Mouse (Mus musculus) liver, embryonic 12.5 days (tissue): ENCODE data around the gene Ptrhd1. TPM values are rescaled to one million over a fixed set of nuclear protein-coding genes. Genes with fewer than 3 reads are reported as not detected.

Experiments
- ATAC-seq: fragments of 200-750 bp; cut with Nextera tagmentation; 2 replicates; pipeline ENCODE4 v1.8.0; 2017; ENCODE audit warnings: moderate number of reproducible peaks, mild to moderate bottlenecking, moderate library complexity
- H3K27ac ChIP-seq: fragments of 300-500 bp; sonication (generic); 2 replicates; pipeline ENCODE4 v1.5.1; 2016; ENCODE audit warnings: mild to moderate bottlenecking
- H3K27me3 ChIP-seq: fragments of 300-500 bp; sonication (generic); replicated peaks from 2 replicates; pipeline ENCODE4 v1.6.1; 2016; ENCODE audit warnings: mild to moderate bottlenecking, moderate library complexity
- H3K36me3 ChIP-seq: fragments of 300-500 bp; sonication (generic); 2 replicates; pipeline ENCODE4 v1.6.1; 2016; ENCODE audit warnings: mild to moderate bottlenecking, moderate library complexity
- H3K4me1 ChIP-seq: fragments of 300-500 bp; sonication (generic); 2 replicates; pipeline ENCODE4 v1.6.1; 2016
- H3K4me2 ChIP-seq: fragments of 300-500 bp; sonication (generic); 2 replicates; pipeline ENCODE4 v1.6.1; 2016; ENCODE audit warnings: mild to moderate bottlenecking, moderate library complexity
- H3K4me3 ChIP-seq: fragments of 300-500 bp; sonication (generic); 2 replicates; pipeline ENCODE4 v1.5.1; 2016; ENCODE audit warnings: mild to moderate bottlenecking, moderate library complexity
- H3K9ac ChIP-seq: fragments of 300-500 bp; sonication (generic); 2 replicates; pipeline ENCODE4 v1.6.1; 2016; ENCODE audit warnings: mild to moderate bottlenecking, moderate library complexity
- H3K9me3 ChIP-seq: fragments of 300-500 bp; sonication (generic); replicated peaks from 2 replicates; pipeline ENCODE4 v1.6.1; 2016; ENCODE audit warnings: mild to moderate bottlenecking, moderate library complexity
- WGBS: fragments of 180-500 bp; shearing (Covaris S2); methylation state at CpG from one replicate; pipeline ENCODE4 v1.1.7; 2016; ENCODE audit not compliant: insufficient replicate concordance; 5-methylcytosine and 5-hydroxymethylcytosine counted together
- polyA plus RNA-seq: library from polyadenylated mRNA; unstranded; fragments of >200 nt; fragmentation: Nextera tagmentation; extraction: Ambion mirVana; gene quantifications from 2 replicates; pipeline ENCODE4 v1.2.1, GENCODE M21; 2016

Ptrhd1 gene
- polyA plus RNA-seq, result 3.5 and 4.0 TPM in 2 replicates

GRCm38 (mm10) chr12:4233572-4234508 is at the start of gene Ptrhd1, which contains the start of gene Cenpo:
TSS of gene Ptrhd1 (plus strand) at chr12:4234027.
TSS of gene Cenpo (minus strand) at chr12:4234294.
- Histone ChIP-seq H3K4me1 (peaks cover 21% of the 10 kb centered on the region), H3K9me3 (no peaks in the 10 kb centered on the region), H3K27ac (peak within 1 kb of the TSS; percentile 93), H3K4me3 (peak within 1 kb of the TSS; percentile 79), H3K27me3 (no peaks in the 10 kb centered on the region), H3K9ac (peak within 1 kb of the TSS; percentile 78), H3K36me3 (peaks cover 49% of the 10 kb centered on the region), H3K4me2 (peak within 1 kb of the TSS; percentile 76)
- under 1% methylated on average over 50 of the region's 50 CpGs for whole genome bisulfite sequencing
- peak; percentile 95 for ATAC-seq

DNA sequence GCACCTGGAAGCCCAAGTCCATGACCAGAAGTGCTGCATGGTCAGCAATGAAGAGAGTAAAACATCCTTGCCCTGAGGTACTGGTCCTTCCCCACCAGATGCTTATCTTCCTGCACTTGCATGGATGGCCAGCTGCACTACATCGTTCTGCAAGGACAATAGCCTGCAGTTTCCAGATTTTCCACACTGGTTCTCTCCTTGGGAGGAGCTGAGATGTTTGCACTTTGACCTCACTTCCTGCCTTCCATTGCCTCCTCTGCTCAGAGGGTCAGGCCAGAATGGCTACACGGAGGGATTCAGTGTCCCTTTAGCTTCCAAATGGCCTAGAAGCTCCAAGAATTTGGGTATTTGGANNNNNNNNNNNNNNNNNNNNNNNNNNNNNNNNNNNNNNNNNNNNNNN is 49.2 kb upstream of the Ptrhd1 start:
- no peak overlapping the region for H3K27ac ChIP-seq
- H3K36me3 ChIP-seq, result no peaks in the 10 kb centered on the region
- H3K4me2 ChIP-seq, result no peak overlapping the region
- 36% methylated on average over 2 of the region's 2 CpGs for WGBS
- no peaks in the 10 kb centered on the region for H3K27me3 ChIP-seq
- no peak for ATAC-seq
- peaks cover 6% of the 10 kb centered on the region; the same call in 1 of the 2 replicates for H3K4me1 ChIP-seq
- H3K9ac ChIP-seq, result no peak overlapping the region
- H3K4me3 ChIP-seq, result no peak overlapping the region
- no peaks in the 10 kb centered on the region for H3K9me3 ChIP-seq

DNA sequence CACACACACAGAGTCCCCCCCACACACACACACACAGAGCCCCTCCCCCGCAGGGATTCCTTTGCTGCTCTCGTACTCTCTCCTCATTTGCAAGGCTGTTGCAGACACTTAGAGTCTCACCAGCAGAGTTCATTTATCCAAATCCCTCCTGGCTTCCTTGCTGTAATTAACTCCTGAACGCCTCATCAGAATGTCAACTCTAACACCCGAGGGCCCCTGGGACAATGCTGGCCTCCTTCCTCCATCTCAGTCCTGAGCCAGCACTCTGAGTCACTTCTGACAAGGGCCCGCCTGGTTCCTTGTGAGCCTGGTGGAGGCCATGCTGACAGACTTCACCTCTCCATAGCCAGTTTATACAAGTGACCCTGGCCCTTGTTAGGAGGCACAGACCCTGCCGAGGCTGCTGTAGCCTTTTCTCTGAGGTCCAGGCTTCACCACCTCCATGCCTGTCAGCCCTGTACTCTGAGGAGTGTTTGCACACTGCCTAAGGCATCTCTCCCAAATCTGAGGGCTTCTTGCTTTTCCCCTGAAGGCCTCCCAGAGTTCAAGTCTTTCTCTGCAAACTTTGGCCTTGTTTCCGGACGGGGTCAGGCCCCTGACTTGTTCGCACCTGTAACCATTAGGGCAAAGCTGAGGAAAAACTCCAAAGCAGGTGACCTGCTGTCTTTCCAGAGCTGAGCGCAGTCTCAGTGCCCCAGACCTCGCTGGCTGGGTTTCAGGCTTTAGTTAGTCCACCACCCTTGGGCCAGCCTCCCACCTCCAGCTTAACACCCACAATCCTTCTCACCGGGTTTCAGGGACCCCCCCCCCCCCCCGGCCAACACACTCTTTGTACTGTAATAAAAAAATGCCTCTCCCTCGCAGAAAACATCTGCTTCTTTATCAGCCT is 45.4 kb upstream of the Ptrhd1 start:
- Histone ChIP-seq H3K9ac (no peak overlapping the region), H3K4me3 (no peak overlapping the region), H3K9me3 (no peaks in the 10 kb centered on the region), H3K4me2 (no peak overlapping the region), H3K27ac (no peak overlapping the region), H3K4me1 (peaks cover 6% of the 10 kb centered on the region; the same call in 1 of the 2 replicates), H3K36me3 (no peaks in the 10 kb centered on the region), H3K27me3 (no peaks in the 10 kb centered on the region)
- WGBS, result 43% methylated on average over 14 of the region's 14 CpGs
- 0 out of 2 replicates have a peak, but pooled peaks have one; percentile 42 for ATAC-seq

- H3K4me1 ChIP-seq, result peaks cover 6% of the 10 kb centered on the region; the same call in 1 of the 2 replicates
- ATAC-seq, result no peak
- no peak overlapping the region for H3K4me2 ChIP-seq
- H3K27ac ChIP-seq, result no peak overlapping the region
- H3K36me3 ChIP-seq, result no peaks in the 10 kb centered on the region
- H3K9ac ChIP-seq, result no peak overlapping the region
- H3K4me3 ChIP-seq, result no peak overlapping the region
- H3K9me3 ChIP-seq, result no peaks in the 10 kb centered on the region
- H3K27me3 ChIP-seq, result no peaks in the 10 kb centered on the region
- WGBS, result 34% methylated on average over 5 of the region's 5 CpGs
Observed at GRCm38 (mm10) chr12:4189060-4189447, 44.8 kb upstream of the Ptrhd1 start.

- no peak for ATAC-seq
- no peak overlapping the region for H3K4me2 ChIP-seq
- H3K9ac ChIP-seq, result no peak overlapping the region
- H3K27me3 ChIP-seq, result no peaks in the 10 kb centered on the region
- 76% methylated on average over 6 of the region's 6 CpGs for WGBS
- H3K27ac ChIP-seq, result no peak overlapping the region; the same call in 1 of the 2 replicates
- no peak overlapping the region for H3K4me3 ChIP-seq
- no peaks in the 10 kb centered on the region for H3K36me3 ChIP-seq
- peaks cover 6% of the 10 kb centered on the region; the same call in 1 of the 2 replicates for H3K4me1 ChIP-seq
- H3K9me3 ChIP-seq, result no peaks in the 10 kb centered on the region
Observed at GRCm38 (mm10) chr12:4192514-4192913, 41.3 kb upstream of the Ptrhd1 start.

- ATAC-seq, result no peak
- 68% methylated on average over 10 of the region's 10 CpGs for WGBS
- no peaks in the 10 kb centered on the region for H3K9me3 ChIP-seq
- no peak overlapping the region for H3K27ac ChIP-seq
- H3K36me3 ChIP-seq, result no peaks in the 10 kb centered on the region
- no peak overlapping the region for H3K9ac ChIP-seq
- no peaks in the 10 kb centered on the region for H3K27me3 ChIP-seq
- H3K4me2 ChIP-seq, result no peak overlapping the region
- peaks cover 6% of the 10 kb centered on the region; the same call in 1 of the 2 replicates for H3K4me1 ChIP-seq
- H3K4me3 ChIP-seq, result no peak overlapping the region
Observed at GRCm38 (mm10) chr12:4193025-4193740, 40.6 kb upstream of the Ptrhd1 start.

GRCm38 (mm10) chr12:4194643-4195042 is 39.2 kb upstream of the Ptrhd1 start:
- no peak for ATAC-seq
- no peak overlapping the region for H3K9ac ChIP-seq

DNA sequence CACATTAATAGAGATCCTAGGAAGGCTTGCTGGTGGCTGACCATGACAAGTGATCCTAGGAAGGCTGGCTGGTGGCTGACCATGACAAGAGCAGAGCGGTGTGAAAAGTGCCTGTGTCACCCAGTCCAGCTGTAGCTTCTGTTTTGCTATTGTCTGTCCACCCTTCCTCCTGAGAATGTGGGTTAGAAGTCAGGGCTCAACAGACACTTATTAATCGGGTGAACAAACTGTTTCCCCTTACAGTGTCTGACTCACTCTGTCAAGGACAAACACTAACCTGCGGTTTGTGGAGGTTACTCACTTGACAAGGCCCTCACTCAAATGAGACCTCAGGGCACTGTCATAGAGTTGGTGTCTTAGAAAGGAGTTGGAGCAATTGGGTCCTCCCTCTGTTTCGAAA is 35.1 kb upstream of the Ptrhd1 start:
- Histone ChIP-seq H3K4me2 (no peak overlapping the region), H3K4me1 (no peaks in the 10 kb centered on the region), H3K36me3 (no peaks in the 10 kb centered on the region), H3K9ac (no peak overlapping the region), H3K27ac (no peak overlapping the region), H3K9me3 (no peaks in the 10 kb centered on the region), H3K27me3 (no peaks in the 10 kb centered on the region), H3K4me3 (no peak overlapping the region)
- 74% methylated on average over 4 of the region's 4 CpGs for WGBS
- ATAC-seq, result no peak

More at GRCm38 (mm10) chr12:4194643-4195042, 39.2 kb upstream of the Ptrhd1 start:
- H3K36me3 ChIP-seq, result no peaks in the 10 kb centered on the region
- H3K27ac ChIP-seq, result no peak overlapping the region
- no peaks in the 10 kb centered on the region for H3K4me1 ChIP-seq
- H3K27me3 ChIP-seq, result no peaks in the 10 kb centered on the region
- H3K9me3 ChIP-seq, result no peaks in the 10 kb centered on the region
- H3K4me2 ChIP-seq, result no peak overlapping the region
- WGBS, result 83% methylated on average over 14 of the region's 14 CpGs
- H3K4me3 ChIP-seq, result no peak overlapping the region

- H3K36me3 ChIP-seq, result no peaks in the 10 kb centered on the region
- ATAC-seq, result no peak
- no peak overlapping the region for H3K4me3 ChIP-seq
- H3K9ac ChIP-seq, result no peak overlapping the region
- no peak overlapping the region for H3K27ac ChIP-seq
- H3K27me3 ChIP-seq, result no peaks in the 10 kb centered on the region
- no peak overlapping the region for H3K4me2 ChIP-seq
- 85% methylated on average over 11 of the region's 11 CpGs for WGBS
- no peaks in the 10 kb centered on the region for H3K4me1 ChIP-seq
- H3K9me3 ChIP-seq, result no peaks in the 10 kb centered on the region
Observed at GRCm38 (mm10) chr12:4199271-4199670, 34.6 kb upstream of the Ptrhd1 start.

DNA sequence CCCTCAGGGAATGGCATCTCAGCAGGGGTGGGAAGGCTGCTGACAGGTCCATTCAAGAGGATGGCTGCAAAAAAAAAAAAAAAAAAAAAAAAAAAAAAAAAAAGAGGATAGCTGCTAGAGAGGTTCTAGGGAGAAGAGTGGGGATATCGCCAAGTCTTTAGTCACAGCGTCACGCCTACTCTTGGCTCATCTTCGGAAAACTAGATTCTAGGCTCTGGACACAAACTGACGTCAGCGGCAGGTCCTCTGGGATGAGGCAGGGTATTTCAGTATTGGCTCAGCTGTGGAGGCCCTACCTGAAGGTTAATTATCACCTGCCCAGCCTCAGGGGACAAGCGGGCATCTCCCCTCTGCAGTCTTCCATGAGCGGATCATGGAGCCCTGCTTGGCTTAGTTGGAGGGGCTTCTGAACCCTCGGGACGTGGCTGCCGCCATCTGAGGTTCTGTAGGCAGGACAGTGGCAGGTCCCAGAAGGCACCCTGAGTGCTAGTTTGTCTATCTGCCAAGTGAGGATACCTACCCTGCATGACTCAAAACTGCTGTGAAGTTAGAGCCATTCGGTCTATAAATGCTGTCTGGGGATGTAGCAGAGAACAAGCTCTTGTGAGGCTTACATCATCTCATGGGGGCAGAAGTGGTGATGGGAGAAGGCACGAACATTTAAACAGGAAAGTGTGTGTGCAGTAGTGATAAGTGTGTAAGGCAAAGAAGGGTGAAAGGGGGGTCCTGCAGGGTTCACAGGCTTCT is 32.2 kb upstream of the Ptrhd1 start:
- WGBS, result 81% methylated on average over 13 of the region's 13 CpGs
- H3K4me2 ChIP-seq, result no peak overlapping the region
- no peaks in the 10 kb centered on the region for H3K4me1 ChIP-seq
- no peak overlapping the region for H3K4me3 ChIP-seq
- H3K36me3 ChIP-seq, result peaks cover 18% of the 10 kb centered on the region; the same call in 1 of the 2 replicates
- H3K27ac ChIP-seq, result no peak overlapping the region
- no peak overlapping the region for H3K9ac ChIP-seq
- no peak for ATAC-seq
- H3K9me3 ChIP-seq, result no peaks in the 10 kb centered on the region
- no peaks in the 10 kb centered on the region for H3K27me3 ChIP-seq

GRCm38 (mm10) chr12:4202206-4202605 is 31.6 kb upstream of the Ptrhd1 start:
- 65% methylated on average over 4 of the region's 4 CpGs for WGBS
- no peaks in the 10 kb centered on the region for H3K27me3 ChIP-seq
- no peak overlapping the region for H3K27ac ChIP-seq
- no peak overlapping the region for H3K4me3 ChIP-seq
- H3K9me3 ChIP-seq, result no peaks in the 10 kb centered on the region
- no peak overlapping the region for H3K4me2 ChIP-seq
- no peak for ATAC-seq
- no peak overlapping the region for H3K9ac ChIP-seq
- H3K36me3 ChIP-seq, result peaks cover 24% of the 10 kb centered on the region; the same call in 1 of the 2 replicates
- H3K4me1 ChIP-seq, result no peaks in the 10 kb centered on the region
